Mouse (Mus musculus) megakaryocyte, embryonic 14.5 days (primary cell): Measurements from ENCODE around the gene Gm15128.
"Not testable (repeated sequence)": the region's sequence is repeated elsewhere in the genome, so short reads cannot be mapped to it uniquely, and the experiment has no call there.

ENCODE experiments used
- FLI1 ChIP-seq: IDR thresholded peaks from 2 replicates; pipeline ENCODE4 v1.6.1; 2012; ENCODE audit warnings: low read length, inconsistent platforms, mixed read lengths
- GATA1 ChIP-seq: IDR thresholded peaks from 3 replicates; pipeline ENCODE4 v1.6.1; 2012; ENCODE audit warnings: mixed read lengths, low read length, inconsistent platforms, borderline replicate concordance

DNA sequence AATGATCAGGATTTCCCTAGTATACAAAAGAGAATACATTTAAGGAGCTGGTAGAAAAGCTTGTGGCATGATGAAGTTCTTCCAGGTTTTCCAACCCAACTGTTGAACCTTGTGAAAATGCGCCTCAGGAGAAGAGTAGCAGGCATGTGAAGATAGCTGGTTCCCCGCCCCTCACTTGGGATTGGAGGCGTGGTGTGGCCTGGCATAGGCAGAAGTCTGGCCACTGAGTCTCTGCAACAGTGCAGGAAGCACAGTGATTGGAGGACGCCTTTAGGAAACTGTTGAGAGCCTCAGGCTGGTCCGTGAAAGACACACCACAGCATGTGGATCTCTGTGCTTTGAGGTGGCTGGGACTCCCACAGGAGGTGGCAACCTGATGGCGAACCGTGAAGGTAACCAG is at the start of gene Gm15128:
- TF ChIP-seq GATA1, FLI1: not testable (repeated sequence)
